Comparison of ENCODE assay signal across 8 mouse cellular contexts in the genomic region with DNA sequence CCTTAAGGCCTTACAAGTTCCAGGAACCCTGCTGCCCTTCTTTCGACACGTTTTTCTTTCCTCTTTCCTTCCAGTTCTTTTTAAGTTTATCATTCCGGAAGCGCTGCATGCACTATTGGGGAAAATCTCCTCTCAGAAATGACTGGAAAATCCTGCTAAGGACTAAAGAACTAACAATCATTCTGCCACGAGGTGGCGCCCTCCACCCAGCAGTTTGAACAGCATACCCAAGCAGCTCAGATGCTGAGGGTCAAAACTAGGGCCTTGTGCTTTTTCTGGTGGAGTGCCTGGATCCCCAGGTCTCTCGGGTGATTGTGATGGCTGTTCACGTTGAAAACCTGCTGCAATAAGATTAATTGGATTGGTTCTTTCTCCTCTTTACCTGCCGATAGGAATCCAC. TPM values are rescaled to one million over a fixed set of nuclear protein-coding genes. Genes with fewer than 3 reads are reported as not detected.
DNase-seq lines count a peak whose midpoint lies in the region; ATAC-seq lines count a peak whose summit lies in the region.

No protein-coding gene starts in this region.

- 27% methylated on average over 9 of the region's 9 CpGs for WGBS in limb, embryonic 12.5 days
- WGBS in midbrain, embryonic 14.5 days, result 22% methylated on average over 9 of the region's 9 CpGs

- peak; percentile 22 for DNase-seq in cerebellum, adult 11 months
- DNase-seq in cerebellum, postnatal 4 days (ENCODE audit: low spot score in 2 of 2), result peak; percentile 23 to 69
- DNase-seq in gastrocnemius, postnatal 25 days, result peak; percentile 9
- DNase-seq in kidney, adult 9 months, result peak; percentile 56
- peak; percentile 85 for DNase-seq in midbrain, embryonic 14.5 days
- peak; percentile 26 to 70 for DNase-seq in spleen, postnatal 10 days (ENCODE audit: low spot score in 2 of 2)

- H3K4me3 ChIP-seq in limb, embryonic 12.5 days (replicated peaks), result 0 out of 2 replicates have a peak overlapping the region, but pooled peaks have one; percentile 14
- no peak overlapping the region for H3K4me3 ChIP-seq in midbrain, embryonic 14.5 days (replicated peaks; ENCODE audit: low read depth, low read length)

- peaks cover 22% of the 10 kb centered on the region for H3K27me3 ChIP-seq in limb, embryonic 12.5 days
- H3K27me3 ChIP-seq in midbrain, embryonic 14.5 days (ENCODE audit: control insufficient read depth, insufficient read depth, low read length), result no peaks in the 10 kb centered on the region

- H3K4me2 ChIP-seq in limb, embryonic 12.5 days, result peak overlapping the region; percentile 34
- 0 out of 2 replicates have a peak overlapping the region, but pooled peaks have one; percentile 17 for H3K4me2 ChIP-seq in midbrain, embryonic 14.5 days (ENCODE audit: low read length)

- H3K9me3 ChIP-seq in limb, embryonic 12.5 days, result no peaks in the 10 kb centered on the region
- no peaks in the 10 kb centered on the region for H3K9me3 ChIP-seq in midbrain, embryonic 14.5 days (ENCODE audit: control insufficient read depth, low read length)

- H3K9ac ChIP-seq in limb, embryonic 12.5 days (replicated peaks), result no peak overlapping the region
- no peak overlapping the region for H3K9ac ChIP-seq in midbrain, embryonic 14.5 days (replicated peaks; ENCODE audit: low read length)

- H3K36me3 ChIP-seq in limb, embryonic 12.5 days, result no peaks in the 10 kb centered on the region
- H3K36me3 ChIP-seq in midbrain, embryonic 14.5 days (ENCODE audit: control insufficient read depth, insufficient read depth, low read length), result no peaks in the 10 kb centered on the region

- ATAC-seq in cerebellum, adult (ENCODE audit: insufficient number of reproducible peaks, low FRiP score, low TSS enrichment), result no peak; the same call in 1 of the 2 replicates
- ATAC-seq in limb, embryonic 12.5 days (ENCODE audit: insufficient number of reproducible peaks, insufficient read depth, low FRiP score, low TSS enrichment, low read depth), result no peak
- no peak; the same call in 1 of the 2 replicates for ATAC-seq in midbrain, embryonic 14.5 days (ENCODE audit: low FRiP score, low TSS enrichment)

- no peak overlapping the region for H3K27ac ChIP-seq in limb, embryonic 12.5 days
- no peak overlapping the region for H3K27ac ChIP-seq in midbrain, embryonic 14.5 days (replicated peaks; ENCODE audit: low read depth, low read length)

- H3K4me1 ChIP-seq in limb, embryonic 12.5 days (replicated peaks), result no peaks in the 10 kb centered on the region
- H3K4me1 ChIP-seq in midbrain, embryonic 14.5 days (ENCODE audit: control insufficient read depth, insufficient read depth, low read length), result no peaks in the 10 kb centered on the region

RNA-seq across cellular contexts. Expression of a gene that starts 12.8 kb away (rescaled TPM):
- total RNA-seq in gastrocnemius, postnatal 25 days (2021), result under 1 TPM; 0.23 to 0.46 TPM
- polyA plus RNA-seq in limb, embryonic 12.5 days (2016; fragmentation: Nextera tagmentation; extraction: Ambion mirVana), result 0.14 and 0.32 TPM in 2 replicates
- polyA plus RNA-seq in midbrain, embryonic 14.5 days (2014; fragmentation: Nextera tagmentation; extraction: Ambion mirVana), result 0.07 TPM in 1 of 2 replicates, not detected in the other

RNA-seq across cellular contexts. Expression of a gene that starts 53.4 kb away (rescaled TPM):
- total RNA-seq in gastrocnemius, postnatal 25 days (2021), result under 1 TPM; 0.51 to 0.86 TPM
- 0.54 TPM in 2 replicates for polyA plus RNA-seq in limb, embryonic 12.5 days (2016; fragmentation: Nextera tagmentation; extraction: Ambion mirVana)
- polyA plus RNA-seq in midbrain, embryonic 14.5 days (2014; fragmentation: Nextera tagmentation; extraction: Ambion mirVana), result 0.07 and 0.84 TPM in 2 replicates

Comparison
In these comparisons a context has a peak if more than half of its experiments do, and no peak if none do; other contexts are left out.
1. DNase-seq: peak in every context shown above with its lines; median percentile 85 in midbrain, embryonic 14.5 days; 56 in kidney, adult 9 months; 48 in spleen, postnatal 10 days; 46 in cerebellum, postnatal 4 days; 22 in cerebellum, adult 11 months; 9 in gastrocnemius, postnatal 25 days.